Mouse (Mus musculus): ENCODE data around the gene Prrg2. TPM values are rescaled to one million over a fixed set of nuclear protein-coding genes. Genes with fewer than 3 reads are reported as not detected.

Gene Prrg2
- polyA plus RNA-seq, 1 experiment from 2014 or later = 17.7 TPM

DNA sequence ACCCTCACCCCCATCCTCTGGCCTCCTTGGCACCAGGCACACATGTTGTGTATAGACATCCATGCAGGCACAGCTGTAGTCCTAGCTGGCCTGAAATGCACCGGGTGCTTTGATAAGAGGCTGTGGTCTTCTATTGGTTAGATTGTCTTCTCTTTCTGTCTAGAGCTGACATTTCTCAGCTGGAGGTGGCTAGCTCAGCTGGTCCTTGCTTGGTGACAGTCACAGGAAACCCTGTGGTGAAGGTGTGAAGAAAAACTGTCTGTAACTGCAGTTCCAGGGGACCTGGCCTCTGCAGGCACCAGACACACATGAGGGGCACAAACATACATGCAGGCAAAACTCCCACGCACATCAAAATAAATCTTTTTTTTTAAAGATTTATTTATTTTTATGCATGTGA lies 7.2 kb upstream of the Prrg2 start:
- Histone ChIP-seq H3K9me3 (no peaks in the 10 kb centered on the region), H3K27ac (no peak overlapping the region), H3K27me3 (ENCODE audit: poor library complexity, severe bottlenecking) (no peaks in the 10 kb centered on the region), H3K4me1 (no peaks in the 10 kb centered on the region), H3K36me3 (replicated peaks) (peaks cover 16% of the 10 kb centered on the region), H3K4me3 (no peak overlapping the region)
- 95% methylated on average over 2 of the region's 2 CpGs for WGBS
- DNase-seq (ENCODE audit: extremely low spot score, low spot score) = no peak

DNA sequence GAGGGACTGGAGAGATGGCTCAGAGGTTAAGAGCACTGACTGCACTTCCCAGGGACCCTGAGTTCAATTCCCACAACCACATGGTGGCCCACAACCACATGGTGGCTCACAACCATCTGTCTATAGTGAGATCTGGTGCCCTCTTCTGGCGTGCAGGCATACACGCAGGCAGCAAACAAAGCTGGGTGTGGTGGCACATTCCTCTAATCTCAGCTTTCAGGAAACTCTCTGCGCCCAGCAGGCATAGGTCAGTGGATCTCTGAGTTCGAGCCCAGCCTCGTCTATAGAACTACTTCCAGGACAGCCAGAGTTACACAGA lies 5.5 kb upstream of the Prrg2 start:
- Histone ChIP-seq H3K27me3 (ENCODE audit: poor library complexity, severe bottlenecking) (no peaks in the 10 kb centered on the region), H3K27ac (no peak overlapping the region), H3K4me1 (peaks cover 7% of the 10 kb centered on the region), H3K36me3 (replicated peaks) (no peaks in the 10 kb centered on the region), H3K9me3 (no peaks in the 10 kb centered on the region), H3K4me3 (no peak overlapping the region)
- 28% methylated on average over 5 of the region's 5 CpGs for WGBS
- peak; percentile 61 for DNase-seq (ENCODE audit: extremely low spot score, low spot score)

DNA sequence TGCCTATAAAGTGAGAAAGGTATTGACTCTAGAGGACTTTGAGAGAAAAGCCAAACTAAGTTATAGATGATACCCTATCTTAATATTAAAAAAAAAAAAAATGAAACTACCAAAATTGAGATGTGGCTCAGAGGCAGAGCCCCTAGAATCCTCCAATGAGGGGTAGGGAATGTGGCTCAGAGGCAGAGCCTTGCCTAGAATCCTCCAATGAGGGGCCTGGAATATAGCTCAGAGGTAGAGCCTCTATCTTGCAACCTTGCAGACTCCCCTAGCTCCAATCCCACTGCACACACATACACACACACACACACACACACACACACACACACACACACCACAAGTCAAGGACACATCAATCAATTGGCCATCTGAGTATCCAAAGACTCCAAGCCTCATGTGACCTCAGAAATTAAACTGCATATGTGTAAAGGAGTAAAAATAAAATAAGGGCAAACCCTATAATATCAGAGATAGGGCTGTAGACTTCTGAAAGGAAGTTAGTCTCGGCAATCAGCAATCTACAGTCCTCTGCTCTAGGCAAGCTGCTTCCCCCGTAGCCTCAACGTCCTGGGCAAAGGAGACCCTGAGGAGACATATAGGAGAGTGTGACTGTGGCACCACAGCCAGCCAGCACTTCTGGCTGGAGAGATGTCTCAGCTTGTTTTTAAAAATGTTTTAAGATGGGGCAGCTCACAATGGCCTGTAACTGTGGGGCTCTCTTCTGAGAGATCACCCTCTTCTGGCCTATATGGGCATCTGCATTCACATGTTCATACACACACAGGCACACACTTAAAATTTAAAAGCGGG lies 4.9 kb upstream of the Prrg2 start:
- DNase-seq (ENCODE audit: extremely low spot score, low spot score) = no peak
- Histone ChIP-seq H3K4me1 (peaks cover 8% of the 10 kb centered on the region), H3K27me3 (ENCODE audit: poor library complexity, severe bottlenecking) (no peaks in the 10 kb centered on the region), H3K36me3 (replicated peaks) (no peaks in the 10 kb centered on the region), H3K27ac (no peak overlapping the region), H3K9me3 (no peaks in the 10 kb centered on the region), H3K4me3 (no peak overlapping the region)
- 78% methylated on average over 4 of the region's 4 CpGs for WGBS

GRCm38 (mm10) chr7:45061532-45062075 lies 873 bp downstream of the Prrg2 start:
- no peak for DNase-seq (ENCODE audit: extremely low spot score, low spot score)
- no peaks in the 10 kb centered on the region for H3K9me3 ChIP-seq
- 15% methylated on average over 11 of the region's 11 CpGs for WGBS
- H3K4me1 ChIP-seq = peaks cover 41% of the 10 kb centered on the region
- H3K4me3 ChIP-seq = peak overlapping the region; percentile 69
- no peaks in the 10 kb centered on the region for H3K36me3 ChIP-seq (replicated peaks)
- H3K27me3 ChIP-seq (ENCODE audit: poor library complexity, severe bottlenecking) = no peaks in the 10 kb centered on the region
- peak overlapping the region; percentile 89 for H3K27ac ChIP-seq

DNA sequence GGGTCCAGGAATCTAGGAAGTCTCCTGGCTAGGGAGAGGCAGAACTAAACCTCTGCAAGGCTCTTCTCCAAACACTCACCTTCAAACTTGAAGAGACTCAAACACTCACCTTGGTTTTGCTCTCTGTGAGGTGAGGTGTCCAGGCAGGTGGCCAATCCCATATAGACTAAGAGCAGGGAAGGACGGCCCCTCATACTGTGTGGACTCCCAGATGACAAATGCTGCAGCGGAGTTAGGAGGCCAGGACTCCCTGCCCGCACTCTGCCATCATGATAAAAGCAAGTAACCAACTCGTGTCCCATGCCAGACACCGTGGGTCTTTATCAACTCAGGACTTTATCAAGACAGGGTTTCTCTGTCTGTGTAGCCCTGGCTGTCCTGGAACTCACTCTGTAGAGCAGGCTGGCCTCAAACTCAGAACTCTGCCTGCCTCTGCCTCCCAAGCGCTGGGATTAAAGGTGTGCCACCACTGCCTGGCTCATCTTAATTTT lies 1.8 kb downstream of the Prrg2 start:
- 95% methylated on average over 6 of the region's 6 CpGs for WGBS
- H3K4me3 ChIP-seq = no peak overlapping the region

GRCm38 (mm10) chr7:45058607-45059571 lies 3.6 kb downstream of the Prrg2 start:
- no peaks in the 10 kb centered on the region for H3K36me3 ChIP-seq (replicated peaks)
- H3K4me3 ChIP-seq = peak overlapping the region; percentile 20
- peak overlapping the region; percentile 70 for H3K27ac ChIP-seq
- no peaks in the 10 kb centered on the region for H3K9me3 ChIP-seq
- 77% methylated on average over 10 of the region's 10 CpGs for WGBS
- no peaks in the 10 kb centered on the region for H3K27me3 ChIP-seq (ENCODE audit: poor library complexity, severe bottlenecking)
- no peak for DNase-seq (ENCODE audit: extremely low spot score, low spot score)
- H3K4me1 ChIP-seq = peaks cover 52% of the 10 kb centered on the region

More for the DNA sequence above, 1.8 kb downstream of the Prrg2 start:
- Histone ChIP-seq H3K9me3 (no peaks in the 10 kb centered on the region), H3K27me3 (ENCODE audit: poor library complexity, severe bottlenecking) (no peaks in the 10 kb centered on the region), H3K36me3 (replicated peaks) (no peaks in the 10 kb centered on the region), H3K4me1 (peaks cover 41% of the 10 kb centered on the region), H3K27ac (no peak overlapping the region)
- DNase-seq (ENCODE audit: extremely low spot score, low spot score) = no peak

- peaks cover 52% of the 10 kb centered on the region for H3K4me1 ChIP-seq
- H3K9me3 ChIP-seq = no peaks in the 10 kb centered on the region
- H3K4me3 ChIP-seq = no peak overlapping the region
- no peaks in the 10 kb centered on the region for H3K36me3 ChIP-seq (replicated peaks)
- no peak overlapping the region for H3K27ac ChIP-seq
- H3K27me3 ChIP-seq (ENCODE audit: poor library complexity, severe bottlenecking) = no peaks in the 10 kb centered on the region
- DNase-seq (ENCODE audit: extremely low spot score, low spot score) = no peak
These were observed 5.5 kb downstream of the Prrg2 start for GRCm38 (mm10) chr7:45056972-45057348.

DNA sequence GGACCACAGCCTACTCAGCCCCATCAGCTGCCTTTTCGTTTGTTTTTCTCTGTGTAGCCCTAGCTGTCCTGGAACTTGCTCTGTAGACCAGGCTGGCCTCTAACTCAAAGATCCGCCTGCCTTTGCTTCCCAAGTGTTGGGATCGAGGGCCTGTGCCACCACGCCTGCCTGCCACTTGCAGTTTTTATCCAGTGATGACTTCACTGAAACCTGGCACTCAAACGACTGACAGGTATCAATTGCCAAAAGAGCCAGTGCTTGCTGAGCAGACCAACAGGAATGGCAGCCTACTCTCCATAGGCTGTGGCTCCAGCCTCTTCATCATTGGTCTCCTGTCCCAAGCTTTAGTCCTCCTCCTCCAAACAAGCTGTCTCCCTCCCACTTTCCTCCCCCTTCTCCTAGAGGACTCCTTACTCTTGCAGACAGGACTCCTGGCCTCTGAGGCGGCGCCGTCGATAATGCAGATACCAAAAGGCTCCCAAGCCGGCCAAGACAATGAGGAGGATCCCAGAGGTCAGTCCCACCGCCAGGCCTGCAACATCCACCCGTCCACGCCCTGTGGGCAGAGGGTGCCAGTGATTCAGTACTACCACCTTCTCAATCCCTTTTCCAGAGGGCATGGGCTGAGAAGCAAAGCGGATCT lies 6.0 kb downstream of the Prrg2 start:
- DNase-seq (ENCODE audit: extremely low spot score, low spot score) = no peak
- H3K9me3 ChIP-seq = no peaks in the 10 kb centered on the region
- no peak overlapping the region for H3K27ac ChIP-seq
- H3K4me3 ChIP-seq = no peak overlapping the region
- no peaks in the 10 kb centered on the region for H3K36me3 ChIP-seq (replicated peaks)
- H3K4me1 ChIP-seq = peaks cover 52% of the 10 kb centered on the region
- H3K27me3 ChIP-seq (ENCODE audit: poor library complexity, severe bottlenecking) = no peaks in the 10 kb centered on the region
- 69% methylated on average over 14 of the region's 14 CpGs for WGBS

GRCm38 (mm10) chr7:45053931-45054510 lies 8.5 kb downstream of the Prrg2 start:
- Histone ChIP-seq H3K4me3 (peak overlapping the region; percentile 97), H3K9me3 (no peaks in the 10 kb centered on the region), H3K27ac (peak overlapping the region; percentile 99), H3K36me3 (replicated peaks) (peaks cover 22% of the 10 kb centered on the region), H3K27me3 (ENCODE audit: poor library complexity, severe bottlenecking) (no peaks in the 10 kb centered on the region), H3K4me1 (peaks cover 52% of the 10 kb centered on the region)
- 0% methylated on average over 33 of the region's 33 CpGs for WGBS
- peak; percentile 97 for DNase-seq (ENCODE audit: extremely low spot score, low spot score)

- Histone ChIP-seq H3K27ac (peak overlapping the region; percentile 99), H3K4me1 (peaks cover 47% of the 10 kb centered on the region), H3K27me3 (ENCODE audit: poor library complexity, severe bottlenecking) (no peaks in the 10 kb centered on the region), H3K4me3 (peak overlapping the region; percentile 97), H3K36me3 (replicated peaks) (peaks cover 29% of the 10 kb centered on the region), H3K9me3 (no peaks in the 10 kb centered on the region)
- DNase-seq (ENCODE audit: extremely low spot score, low spot score) = peak; percentile 84
- WGBS = under 1% methylated on average over 50 of the region's 59 CpGs
These were observed 9.2 kb downstream of the Prrg2 start for GRCm38 (mm10) chr7:45053117-45053930.

DNA sequence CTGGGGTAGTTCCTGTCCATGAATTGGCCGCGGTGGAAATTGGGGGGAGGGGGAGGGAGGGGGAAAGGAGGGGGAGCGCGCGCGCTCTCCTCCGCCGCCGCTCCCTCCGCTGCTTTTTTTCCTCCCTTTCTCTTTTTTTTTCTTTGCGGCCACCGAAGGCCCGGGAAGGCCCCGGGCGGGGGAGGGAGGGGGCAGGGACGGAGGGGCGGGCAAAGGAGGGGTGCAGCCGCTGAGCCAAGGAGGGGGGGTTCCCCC lies 9.7 kb downstream of the Prrg2 start, which contains the start of gene Prr12:
Gene Prr12, minus strand, starts transcription at position 20 of the 255 bp plus-strand sequence.
- DNase-seq (ENCODE audit: extremely low spot score, low spot score) = no peak
- 0% methylated on average over 12 of the region's 18 CpGs for WGBS
- Histone ChIP-seq H3K27ac (peak within 1 kb of the TSS; percentile 99), H3K4me1 (peaks cover 47% of the 10 kb centered on the region), H3K27me3 (ENCODE audit: poor library complexity, severe bottlenecking) (no peaks in the 10 kb centered on the region), H3K36me3 (replicated peaks) (peaks cover 35% of the 10 kb centered on the region), H3K4me3 (peak within 1 kb of the TSS; percentile 97), H3K9me3 (no peaks in the 10 kb centered on the region)

All from forebrain, embryonic 10.5 days (tissue).